ENCODE assay signal across 10 mouse cellular contexts in genomic region chr11:116394769-116395168, GRCm38 (mm10). TPM values are rescaled to one million over a fixed set of nuclear protein-coding genes. Genes with fewer than 3 reads are reported as not detected.
A peak's percentile ranks its signal among the peaks of the same experiment; 100 is the strongest.
DNase-seq lines count a peak whose midpoint lies in the region; ATAC-seq lines count a peak whose summit lies in the region.
"Had no signal": no experiment of that assay in that cellular context is flagged by ENCODE, and none has a peak within 500 bp of the region (broad histone marks: within the 10 kb centered on the region; RNA-seq: fewer than 3 reads in every experiment).

No protein-coding gene starts in this region.

- H3K36me3 ChIP-seq in heart, embryonic 10.5 days, result peaks cover 8% of the 10 kb centered on the region; the same call in 1 of the 2 replicates
- no peaks in the 10 kb centered on the region for H3K36me3 ChIP-seq in lung, embryonic 16.5 days (ENCODE audit: control insufficient read depth, insufficient read depth, low read length)
- H3K36me3 ChIP-seq in hindbrain, embryonic 14.5 days (replicated peaks; ENCODE audit: control insufficient read depth, insufficient read depth), result peaks cover 15% of the 10 kb centered on the region; the same call in 1 of the 2 replicates
- H3K36me3 ChIP-seq in forebrain, embryonic 11.5 days (ENCODE audit: control insufficient read depth, insufficient read depth, low read length), result no peaks in the 10 kb centered on the region

- no peak overlapping the region for H3K4me3 ChIP-seq in heart, embryonic 10.5 days
- H3K4me3 ChIP-seq in lung, embryonic 16.5 days (ENCODE audit: low read length), result no peak overlapping the region
- no peak overlapping the region for H3K4me3 ChIP-seq in hindbrain, embryonic 14.5 days (replicated peaks; ENCODE audit: low read length)
- H3K4me3 ChIP-seq in forebrain, embryonic 11.5 days (ENCODE audit: low read depth, low read length), result no peak overlapping the region
- H3K4me3 ChIP-seq: heart, embryonic 12.5 days had no signal

- H3K27me3 ChIP-seq in heart, embryonic 10.5 days (ENCODE audit: insufficient read depth, poor library complexity, severe bottlenecking), result no peaks in the 10 kb centered on the region
- no peaks in the 10 kb centered on the region for H3K27me3 ChIP-seq in lung, embryonic 16.5 days (ENCODE audit: control insufficient read depth, insufficient read depth, low read depth, low read length)
- H3K27me3 ChIP-seq in hindbrain, embryonic 14.5 days (ENCODE audit: control insufficient read depth, insufficient read depth, low read length), result no peaks in the 10 kb centered on the region
- H3K27me3 ChIP-seq in forebrain, embryonic 11.5 days (ENCODE audit: control insufficient read depth, insufficient read depth, low read length), result no peaks in the 10 kb centered on the region
- H3K27me3 ChIP-seq: heart, embryonic 12.5 days had no signal

- H3K9me3 ChIP-seq in heart, embryonic 10.5 days, result no peaks in the 10 kb centered on the region
- H3K9me3 ChIP-seq in lung, embryonic 16.5 days (ENCODE audit: control insufficient read depth, low read length), result no peaks in the 10 kb centered on the region
- no peaks in the 10 kb centered on the region for H3K9me3 ChIP-seq in hindbrain, embryonic 14.5 days (ENCODE audit: control insufficient read depth, low read length)
- no peaks in the 10 kb centered on the region for H3K9me3 ChIP-seq in forebrain, embryonic 11.5 days (ENCODE audit: control insufficient read depth, low read length)
- H3K9me3 ChIP-seq: heart, embryonic 12.5 days had no signal

- intact Hi-C loops in heart, postnatal 10 days (cut with DNase I), result no loop called here

- 0 out of 2 replicates have a peak overlapping the region, but pooled peaks have one; percentile 1 for H3K9ac ChIP-seq in lung, embryonic 16.5 days (ENCODE audit: low read length)
- H3K9ac ChIP-seq in hindbrain, embryonic 14.5 days, result no peak overlapping the region
- no peak overlapping the region for H3K9ac ChIP-seq in forebrain, embryonic 11.5 days (ENCODE audit: low read length)
- H3K9ac ChIP-seq: heart, embryonic 12.5 days had no signal

- no peak for DNase-seq in heart, embryonic 10.5 days (ENCODE audit: low spot score)
- no peak for DNase-seq in heart, postnatal 10 days
- DNase-seq in lung, postnatal 10 days, result no peak
- no peak for DNase-seq in hindbrain, embryonic 14.5 days (ENCODE audit: low spot score)
- DNase-seq in forebrain, embryonic 11.5 days (ENCODE audit: low spot score), result no peak

- no peak for ATAC-seq in lung, embryonic 16.5 days (ENCODE audit: low read depth)
- ATAC-seq in erythroid progenitor cell, adult 5-6 weeks (replicated peaks; ENCODE audit: low FRiP score, poor library complexity, severe bottlenecking), result peak; percentile 85
- peak; percentile 47; the same call in 1 of the 2 replicates for ATAC-seq in megakaryocyte-erythroid progenitor cell, adult 5-6 weeks (replicated peaks; ENCODE audit: low FRiP score, low TSS enrichment, poor library complexity, severe bottlenecking)
- ATAC-seq in hindbrain, embryonic 14.5 days (ENCODE audit: low FRiP score), result no peak
- ATAC-seq in forebrain, embryonic 11.5 days (replicated peaks; ENCODE audit: low FRiP score), result no peak
- ATAC-seq: forebrain, embryonic 14.5 days had no signal

- 0 out of 2 replicates have a peak overlapping the region, but pooled peaks have one; percentile 9 for H3K27ac ChIP-seq in heart, embryonic 10.5 days
- H3K27ac ChIP-seq in lung, embryonic 16.5 days (ENCODE audit: low read length), result no peak overlapping the region
- no peak overlapping the region for H3K27ac ChIP-seq in hindbrain, embryonic 14.5 days
- H3K27ac ChIP-seq in forebrain, embryonic 11.5 days (ENCODE audit: low read depth, low read length), result no peak overlapping the region

- 84% methylated on average over 4 of the region's 4 CpGs for WGBS in heart, embryonic 10.5 days
- 66% methylated on average over 4 of the region's 4 CpGs for WGBS in lung, embryonic 16.5 days
- 87% methylated on average over 4 of the region's 4 CpGs for WGBS in hindbrain, embryonic 14.5 days
- 91% methylated on average over 4 of the region's 4 CpGs for WGBS in forebrain, embryonic 11.5 days

- peaks cover 7% of the 10 kb centered on the region for H3K4me1 ChIP-seq in heart, embryonic 10.5 days
- peaks cover 2% of the 10 kb centered on the region; the same call in 1 of the 2 replicates for H3K4me1 ChIP-seq in lung, embryonic 16.5 days (replicated peaks; ENCODE audit: control insufficient read depth, insufficient read depth, low read length)
- H3K4me1 ChIP-seq in hindbrain, embryonic 14.5 days (replicated peaks; ENCODE audit: control insufficient read depth, insufficient read depth, low read length), result no peaks in the 10 kb centered on the region
- no peaks in the 10 kb centered on the region for H3K4me1 ChIP-seq in forebrain, embryonic 11.5 days (replicated peaks; ENCODE audit: control insufficient read depth, insufficient read depth, low read length)

- H3K4me2 ChIP-seq in lung, embryonic 16.5 days (ENCODE audit: low read depth, low read length), result no peak overlapping the region
- H3K4me2 ChIP-seq in hindbrain, embryonic 14.5 days (replicated peaks), result no peak overlapping the region
- H3K4me2 ChIP-seq in forebrain, embryonic 11.5 days (ENCODE audit: low read depth, low read length, severe bottlenecking), result no peak overlapping the region
- H3K4me2 ChIP-seq: heart, embryonic 12.5 days had no signal

RNA-seq across cellular contexts. Expression of gene Rnf157, which starts 18.1 kb away (rescaled TPM):
- 7.3 and 8.5 TPM in 2 replicates for polyA plus RNA-seq in heart, embryonic 10.5 days (2016; fragmentation: Nextera tagmentation; extraction: Ambion mirVana)
- 10 to 100 TPM; 10.0 TPM for total RNA-seq in heart, postnatal 10 days (2021)
- 3.5 and 4.0 TPM in 2 replicates for polyA plus RNA-seq in lung, embryonic 16.5 days (2015; fragmentation: Nextera tagmentation; extraction: Ambion mirVana)
- 5.8 and 11.7 TPM in 2 replicates for total RNA-seq in erythroid progenitor cell, adult 5-6 weeks (2015; ENCODE audit: low replicate concordance)
- total RNA-seq in erythroid progenitor cell, adult 5-6 weeks (2017; ENCODE audit: low replicate concordance), result 9.2 and 9.8 TPM in 2 replicates
- 8.1 and 12.1 TPM in 2 replicates for total RNA-seq in megakaryocyte-erythroid progenitor cell, adult 5-6 weeks (2014; fragmentation: Nextera tagmentation)
- 2.7 and 11.3 TPM in 2 replicates for total RNA-seq in megakaryocyte-erythroid progenitor cell, adult 5-6 weeks (2017)
- 68.5 and 75.5 TPM in 2 replicates for polyA plus RNA-seq in hindbrain, embryonic 14.5 days (2014; fragmentation: Nextera tagmentation; extraction: Ambion mirVana)
- 25.0 and 26.1 TPM in 2 replicates for polyA plus RNA-seq in forebrain, embryonic 11.5 days (2014; fragmentation: Nextera tagmentation; extraction: Ambion mirVana)

RNA-seq across cellular contexts. Expression of gene Ubald2, which starts 39.1 kb away (rescaled TPM):
- polyA plus RNA-seq in heart, embryonic 10.5 days (2016; fragmentation: Nextera tagmentation; extraction: Ambion mirVana), result 36.1 and 40.5 TPM in 2 replicates
- total RNA-seq in heart, postnatal 10 days (2021), result 10 to 100 TPM; 47.2 to 49.4 TPM
- polyA plus RNA-seq in lung, embryonic 16.5 days (2015; fragmentation: Nextera tagmentation; extraction: Ambion mirVana), result 41.3 and 43.2 TPM in 2 replicates
- total RNA-seq in erythroid progenitor cell, adult 5-6 weeks (2015; ENCODE audit: low replicate concordance), result 153 and 187 TPM in 2 replicates
- total RNA-seq in erythroid progenitor cell, adult 5-6 weeks (2017; ENCODE audit: low replicate concordance), result 47.2 and 63.3 TPM in 2 replicates
- 68.8 and 89.9 TPM in 2 replicates for total RNA-seq in megakaryocyte-erythroid progenitor cell, adult 5-6 weeks (2014; fragmentation: Nextera tagmentation)
- total RNA-seq in megakaryocyte-erythroid progenitor cell, adult 5-6 weeks (2017), result 65.8 and 93.3 TPM in 2 replicates
- polyA plus RNA-seq in hindbrain, embryonic 14.5 days (2014; fragmentation: Nextera tagmentation; extraction: Ambion mirVana), result 61.4 and 67.6 TPM in 2 replicates
- polyA plus RNA-seq in forebrain, embryonic 11.5 days (2014; fragmentation: Nextera tagmentation; extraction: Ambion mirVana), result 80.2 and 83.7 TPM in 2 replicates

RNA-seq across cellular contexts. Expression of gene Foxj1, which starts 59.6 kb away (rescaled TPM):
- 0.31 and 0.74 TPM in 2 replicates for polyA plus RNA-seq in heart, embryonic 10.5 days (2016; fragmentation: Nextera tagmentation; extraction: Ambion mirVana)
- total RNA-seq in heart, postnatal 10 days (2021), result not detected
- polyA plus RNA-seq in lung, embryonic 16.5 days (2015; fragmentation: Nextera tagmentation; extraction: Ambion mirVana), result 22.1 and 24.6 TPM in 2 replicates
- total RNA-seq in erythroid progenitor cell, adult 5-6 weeks (2015; ENCODE audit: low replicate concordance), result not detected in 2 replicates
- 0.83 TPM in 1 of 2 replicates, not detected in the other for total RNA-seq in erythroid progenitor cell, adult 5-6 weeks (2017; ENCODE audit: low replicate concordance)
- 0.26 TPM in 1 of 2 replicates, not detected in the other for total RNA-seq in megakaryocyte-erythroid progenitor cell, adult 5-6 weeks (2014; fragmentation: Nextera tagmentation)
- total RNA-seq in megakaryocyte-erythroid progenitor cell, adult 5-6 weeks (2017), result not detected in 2 replicates
- polyA plus RNA-seq in hindbrain, embryonic 14.5 days (2014; fragmentation: Nextera tagmentation; extraction: Ambion mirVana), result 13.1 and 16.2 TPM in 2 replicates
- polyA plus RNA-seq in forebrain, embryonic 11.5 days (2014; fragmentation: Nextera tagmentation; extraction: Ambion mirVana), result 5.3 and 6.8 TPM in 2 replicates

Comparison
In these comparisons a context has a peak if more than half of its experiments do, and no peak if none do; other contexts are left out.
1. ATAC-seq: peak in erythroid progenitor cell, adult 5-6 weeks (single experiment) and megakaryocyte-erythroid progenitor cell, adult 5-6 weeks (single experiment); none in lung, embryonic 16.5 days (single experiment), hindbrain, embryonic 14.5 days (single experiment) and forebrain, embryonic 11.5 days (single experiment).